Mouse (Mus musculus): Measurements from ENCODE around the gene Ankrd33. TPM values are rescaled to one million over a fixed set of nuclear protein-coding genes. Genes with fewer than 3 reads are reported as not detected.

Ankrd33 gene
- polyA plus RNA-seq, 1 experiment from 2014 or later = not detected

GRCm38 (mm10) chr15:101076071-101077000 lies 39.2 kb upstream of the Ankrd33 start:
- peak; percentile 62 for DNase-seq (ENCODE audit: low spot score)
- H3K4me3 ChIP-seq = peak overlapping the region; percentile 99
- WGBS = 2% methylated on average over 26 of the region's 26 CpGs
- peaks cover 95% of the 10 kb centered on the region for H3K4me1 ChIP-seq
- H3K36me3 ChIP-seq (replicated peaks) = peaks cover 24% of the 10 kb centered on the region
- no peaks in the 10 kb centered on the region for H3K9me3 ChIP-seq
- no peaks in the 10 kb centered on the region for H3K27me3 ChIP-seq (replicated peaks; ENCODE audit: low read depth, poor library complexity, severe bottlenecking)
- peak overlapping the region; percentile 99 for H3K27ac ChIP-seq (replicated peaks)

- Histone ChIP-seq H3K36me3 (replicated peaks) (peaks cover 24% of the 10 kb centered on the region), H3K4me1 (peaks cover 95% of the 10 kb centered on the region), H3K4me3 (peak overlapping the region; percentile 99), H3K27ac (replicated peaks) (peak overlapping the region; percentile 99), H3K9me3 (no peaks in the 10 kb centered on the region), H3K27me3 (replicated peaks; ENCODE audit: low read depth, poor library complexity, severe bottlenecking) (no peaks in the 10 kb centered on the region)
- peak; percentile 65 for DNase-seq (ENCODE audit: low spot score)
- under 1% methylated on average over 34 of the region's 34 CpGs for WGBS
Observed at GRCm38 (mm10) chr15:101077001-101077812, 38.3 kb upstream of the Ankrd33 start.

GRCm38 (mm10) chr15:101077813-101078730 lies 37.5 kb upstream of the Ankrd33 start, which contains the start of gene Fignl2:
TSS of gene Fignl2 (minus strand) at chr15:101078567.
- H3K27ac ChIP-seq (replicated peaks) = peak within 1 kb of the TSS; percentile 99
- H3K4me3 ChIP-seq = peak within 1 kb of the TSS; percentile 99
- H3K4me1 ChIP-seq = peaks cover 95% of the 10 kb centered on the region
- peaks cover 17% of the 10 kb centered on the region for H3K36me3 ChIP-seq (replicated peaks)
- no peaks in the 10 kb centered on the region for H3K27me3 ChIP-seq (replicated peaks; ENCODE audit: low read depth, poor library complexity, severe bottlenecking)
- no peaks in the 10 kb centered on the region for H3K9me3 ChIP-seq
- DNase-seq (ENCODE audit: low spot score) = peak; percentile 81
- WGBS = under 1% methylated on average over 85 of the region's 96 CpGs

GRCm38 (mm10) chr15:101078731-101079156 lies 36.8 kb upstream of the Ankrd33 start:
- peak overlapping the region; percentile 99 for H3K27ac ChIP-seq (replicated peaks)
- 1% methylated on average over 30 of the region's 30 CpGs for WGBS
- peaks cover 11% of the 10 kb centered on the region for H3K36me3 ChIP-seq (replicated peaks)
- H3K4me3 ChIP-seq = peak overlapping the region; percentile 99
- H3K27me3 ChIP-seq (replicated peaks; ENCODE audit: low read depth, poor library complexity, severe bottlenecking) = no peaks in the 10 kb centered on the region
- peak; percentile 88 for DNase-seq (ENCODE audit: low spot score)
- no peaks in the 10 kb centered on the region for H3K9me3 ChIP-seq
- H3K4me1 ChIP-seq = peaks cover 88% of the 10 kb centered on the region

GRCm38 (mm10) chr15:101080031-101080520 lies 35.5 kb upstream of the Ankrd33 start:
- 71% methylated on average over 9 of the region's 9 CpGs for WGBS
- H3K4me1 ChIP-seq = peaks cover 88% of the 10 kb centered on the region
- H3K27ac ChIP-seq (replicated peaks) = peak overlapping the region; percentile 99
- 0 out of 2 replicates have a peak, but pooled peaks cover 1% of the 10 kb centered on the region for H3K36me3 ChIP-seq (replicated peaks)
- no peak for DNase-seq (ENCODE audit: low spot score)
- peak overlapping the region; percentile 5; the same call in 1 of the 2 replicates for H3K4me3 ChIP-seq
- 0 out of 2 replicates have a peak, but pooled peaks cover 4% of the 10 kb centered on the region for H3K27me3 ChIP-seq (replicated peaks; ENCODE audit: low read depth, poor library complexity, severe bottlenecking)
- no peaks in the 10 kb centered on the region for H3K9me3 ChIP-seq

GRCm38 (mm10) chr15:101081035-101081548 lies 34.5 kb upstream of the Ankrd33 start:
- no peak overlapping the region for H3K4me3 ChIP-seq
- peak overlapping the region; percentile 84 for H3K27ac ChIP-seq (replicated peaks)
- no peak for DNase-seq (ENCODE audit: low spot score)
- H3K4me1 ChIP-seq = peaks cover 80% of the 10 kb centered on the region
- 0 out of 2 replicates have a peak, but pooled peaks cover 4% of the 10 kb centered on the region for H3K27me3 ChIP-seq (replicated peaks; ENCODE audit: low read depth, poor library complexity, severe bottlenecking)
- WGBS = 58% methylated on average over 7 of the region's 7 CpGs
- no peaks in the 10 kb centered on the region for H3K36me3 ChIP-seq (replicated peaks)
- H3K9me3 ChIP-seq = no peaks in the 10 kb centered on the region

- WGBS = 43% methylated on average over 4 of the region's 4 CpGs
- peak overlapping the region; percentile 28; the same call in 1 of the 2 replicates for H3K4me3 ChIP-seq
- H3K27ac ChIP-seq (replicated peaks) = peak overlapping the region; percentile 84
- no peaks in the 10 kb centered on the region for H3K9me3 ChIP-seq
- H3K27me3 ChIP-seq (replicated peaks; ENCODE audit: low read depth, poor library complexity, severe bottlenecking) = 0 out of 2 replicates have a peak, but pooled peaks cover 4% of the 10 kb centered on the region
- no peaks in the 10 kb centered on the region for H3K36me3 ChIP-seq (replicated peaks)
- DNase-seq (ENCODE audit: low spot score) = peak; percentile 79
- H3K4me1 ChIP-seq = peaks cover 71% of the 10 kb centered on the region
Observed at GRCm38 (mm10) chr15:101082236-101082635, 33.3 kb upstream of the Ankrd33 start.

GRCm38 (mm10) chr15:101084499-101084898 lies 31.1 kb upstream of the Ankrd33 start:
- no peak overlapping the region for H3K4me3 ChIP-seq

GRCm38 (mm10) chr15:101086451-101086850 lies 29.1 kb upstream of the Ankrd33 start:
- Histone ChIP-seq H3K4me1 (peaks cover 47% of the 10 kb centered on the region), H3K27me3 (replicated peaks; ENCODE audit: low read depth, poor library complexity, severe bottlenecking) (0 out of 2 replicates have a peak, but pooled peaks cover 8% of the 10 kb centered on the region), H3K9me3 (no peaks in the 10 kb centered on the region), H3K4me3 (no peak overlapping the region), H3K36me3 (replicated peaks) (no peaks in the 10 kb centered on the region), H3K27ac (replicated peaks) (peak overlapping the region; percentile 19; the same call in 1 of the 2 replicates)
- WGBS = 76% methylated on average over 9 of the region's 9 CpGs
- no peak for DNase-seq (ENCODE audit: low spot score)

More at GRCm38 (mm10) chr15:101084499-101084898, 31.1 kb upstream of the Ankrd33 start:
- WGBS = 69% methylated on average over 10 of the region's 10 CpGs
- DNase-seq (ENCODE audit: low spot score) = no peak
- H3K27ac ChIP-seq (replicated peaks) = peak overlapping the region; percentile 68
- no peaks in the 10 kb centered on the region for H3K36me3 ChIP-seq (replicated peaks)
- no peaks in the 10 kb centered on the region for H3K9me3 ChIP-seq
- peaks cover 64% of the 10 kb centered on the region for H3K4me1 ChIP-seq
- 0 out of 2 replicates have a peak, but pooled peaks cover 4% of the 10 kb centered on the region for H3K27me3 ChIP-seq (replicated peaks; ENCODE audit: low read depth, poor library complexity, severe bottlenecking)

- no peaks in the 10 kb centered on the region for H3K9me3 ChIP-seq
- peaks cover 45% of the 10 kb centered on the region for H3K4me1 ChIP-seq
- H3K4me3 ChIP-seq = no peak overlapping the region
- H3K27ac ChIP-seq (replicated peaks) = 0 out of 2 replicates have a peak overlapping the region, but pooled peaks have one; percentile 30
- WGBS = 84% methylated on average over 3 of the region's 3 CpGs
- 0 out of 2 replicates have a peak, but pooled peaks cover 10% of the 10 kb centered on the region for H3K27me3 ChIP-seq (replicated peaks; ENCODE audit: low read depth, poor library complexity, severe bottlenecking)
- no peak for DNase-seq (ENCODE audit: low spot score)
- H3K36me3 ChIP-seq (replicated peaks) = no peaks in the 10 kb centered on the region
Observed at GRCm38 (mm10) chr15:101086956-101087355, 28.6 kb upstream of the Ankrd33 start.

- no peaks in the 10 kb centered on the region for H3K36me3 ChIP-seq (replicated peaks)
- 73% methylated on average over 4 of the region's 4 CpGs for WGBS
- H3K9me3 ChIP-seq = no peaks in the 10 kb centered on the region
- no peak overlapping the region for H3K4me3 ChIP-seq
- peaks cover 47% of the 10 kb centered on the region for H3K4me1 ChIP-seq
- no peak for DNase-seq (ENCODE audit: low spot score)
- 0 out of 2 replicates have a peak, but pooled peaks cover 10% of the 10 kb centered on the region for H3K27me3 ChIP-seq (replicated peaks; ENCODE audit: low read depth, poor library complexity, severe bottlenecking)
- no peak overlapping the region for H3K27ac ChIP-seq (replicated peaks)
Observed at GRCm38 (mm10) chr15:101088291-101088690, 27.3 kb upstream of the Ankrd33 start.

Data from embryonic facial prominence, embryonic 10.5 days (tissue).